Mouse (Mus musculus) lung, postnatal 0 days (tissue): Measurements from ENCODE around the gene Slc7a15. TPM values are rescaled to one million over a fixed set of nuclear protein-coding genes. Genes with fewer than 3 reads are reported as not detected.

Source experiments
- ATAC-seq: fragments of 200-750 bp; cut with Nextera tagmentation; 2 replicates; pipeline ENCODE4 v1.8.0; 2017; ENCODE audit warnings: moderate library complexity
- DNase-seq: peaks from one replicate; pipeline ENCODE4 v3.0.0-alpha.2; 2016; ENCODE audit warnings: low spot score
- H3K27ac ChIP-seq: fragments of 300-500 bp; sonication (generic); 2 replicates; pipeline ENCODE4 v1.5.1; 2014; ENCODE audit warnings: antibody characterized with exemption, mild to moderate bottlenecking, low read length, mixed read lengths
- H3K27me3 ChIP-seq: fragments of 300-500 bp; sonication (generic); replicated peaks from 2 replicates; pipeline ENCODE4 v1.6.1; 2014; ENCODE audit warnings: low read length, mixed read lengths; ENCODE audit not compliant: insufficient read depth
- H3K36me3 ChIP-seq: fragments of 300-500 bp; sonication (generic); 2 replicates; pipeline ENCODE4 v1.6.1; 2014; ENCODE audit warnings: low read length, mixed read lengths; ENCODE audit not compliant: insufficient read depth
- H3K4me1 ChIP-seq: fragments of 300-500 bp; sonication (generic); 2 replicates; pipeline ENCODE4 v1.6.1; 2014; ENCODE audit warnings: antibody characterized with exemption, low read depth, low read length, mixed read lengths; ENCODE audit not compliant: insufficient read depth
- H3K4me2 ChIP-seq: fragments of 300-500 bp; sonication (generic); replicated peaks from 2 replicates; pipeline ENCODE4 v1.6.1; 2014; ENCODE audit warnings: low read depth, mild to moderate bottlenecking, low read length, moderate library complexity, mixed read lengths
- H3K4me3 ChIP-seq: fragments of 300-500 bp; sonication (generic); 2 replicates; pipeline ENCODE4 v1.5.1; 2014; ENCODE audit warnings: low read depth, low read length
- H3K9ac ChIP-seq: fragments of 300-500 bp; sonication (generic); replicated peaks from 2 replicates; pipeline ENCODE4 v1.6.1; 2014; ENCODE audit warnings: low read depth, mild to moderate bottlenecking
- H3K9me3 ChIP-seq: fragments of 300-500 bp; sonication (generic); 2 replicates; pipeline ENCODE4 v1.6.1; 2016; ENCODE audit warnings: low read length, mixed read lengths
- CTCF ChIP-seq: IDR thresholded peaks from 2 replicates; pipeline ENCODE4 v1.5.1; 2016; ENCODE audit warnings: antibody characterized with exemption, mild to moderate bottlenecking
- EP300 ChIP-seq: IDR thresholded peaks from 2 replicates; pipeline ENCODE4 v1.6.1; 2016; ENCODE audit warnings: antibody characterized with exemption, mild to moderate bottlenecking, control low read depth
- WGBS: fragments of 180-500 bp; shearing (Covaris S2); extraction: QIAGEN DNeasy Blood & Tissue Kit; methylation state at CpG from one replicate; pipeline ENCODE4 v1.1.7; 2014; 5-methylcytosine and 5-hydroxymethylcytosine counted together
- polyA plus RNA-seq: library from polyadenylated mRNA; unstranded; fragments of >200 nt; fragmentation: Nextera tagmentation; extraction: Ambion mirVana; gene quantifications from 2 replicates; pipeline ENCODE4 v1.2.1, GENCODE M21; 2015

The Slc7a15 gene
- polyA plus RNA-seq, 1 experiment from 2014 or later, result not detected

GRCm38 (mm10) chr12:8636945-8637344 lies 38.1 kb upstream of the Slc7a15 start:
- Histone ChIP-seq H3K9ac (no peak overlapping the region), H3K9me3 (no peaks in the 10 kb centered on the region), H3K27me3 (no peaks in the 10 kb centered on the region), H3K4me3 (no peak overlapping the region), H3K36me3 (no peaks in the 10 kb centered on the region), H3K4me2 (no peak overlapping the region), H3K27ac (no peak overlapping the region), H3K4me1 (no peaks in the 10 kb centered on the region)
- 0 out of 2 replicates have a peak, but pooled peaks have one; percentile 8 for ATAC-seq
- 82% methylated on average over 14 of the region's 14 CpGs for whole genome bisulfite sequencing
- TF ChIP-seq CTCF, result no peak
- TF ChIP-seq EP300, result no peak
- peak; percentile 70 for DNase-seq

GRCm38 (mm10) chr12:8635546-8635945 lies 36.7 kb upstream of the Slc7a15 start:
- TF ChIP-seq CTCF, result no peak
- TF ChIP-seq EP300, result no peak
- DNase-seq (peak; percentile 18), ATAC-seq (no peak)

GRCm38 (mm10) chr12:8634306-8634705 lies 35.4 kb upstream of the Slc7a15 start:
- WGBS, result 98% methylated on average over 1 of the region's 1 CpGs
- Histone ChIP-seq H3K9me3 (no peaks in the 10 kb centered on the region), H3K36me3 (no peaks in the 10 kb centered on the region), H3K4me2 (no peak overlapping the region), H3K27ac (no peak overlapping the region), H3K4me3 (no peak overlapping the region), H3K27me3 (no peaks in the 10 kb centered on the region), H3K9ac (no peak overlapping the region), H3K4me1 (no peaks in the 10 kb centered on the region)
- ATAC-seq (no peak), DNase-seq (peak; percentile 4)
- TF ChIP-seq EP300 (no peak), CTCF (no peak)

More at GRCm38 (mm10) chr12:8635546-8635945, 36.7 kb upstream of the Slc7a15 start:
- 95% methylated on average over 4 of the region's 4 CpGs for WGBS
- Histone ChIP-seq H3K9me3 (no peaks in the 10 kb centered on the region), H3K4me1 (no peaks in the 10 kb centered on the region), H3K27ac (no peak overlapping the region), H3K4me3 (no peak overlapping the region), H3K4me2 (no peak overlapping the region), H3K27me3 (no peaks in the 10 kb centered on the region), H3K9ac (no peak overlapping the region), H3K36me3 (no peaks in the 10 kb centered on the region)

GRCm38 (mm10) chr12:8632737-8633365 lies 34.0 kb upstream of the Slc7a15 start:
- 87% methylated on average over 2 of the region's 2 CpGs for WGBS
- H3K27me3 ChIP-seq, result no peaks in the 10 kb centered on the region
- no peak overlapping the region for H3K4me3 ChIP-seq
- ATAC-seq (no peak), DNase-seq (peak; percentile 3)
- H3K4me1 ChIP-seq, result no peaks in the 10 kb centered on the region
- no peaks in the 10 kb centered on the region for H3K36me3 ChIP-seq
- no peaks in the 10 kb centered on the region for H3K9me3 ChIP-seq
- H3K4me2 ChIP-seq, result no peak overlapping the region
- no peak overlapping the region for H3K9ac ChIP-seq
- no peak overlapping the region for H3K27ac ChIP-seq
- no peak for TF ChIP-seq CTCF
- no peak for TF ChIP-seq EP300

- Histone ChIP-seq H3K4me3 (no peak overlapping the region), H3K9me3 (no peaks in the 10 kb centered on the region), H3K36me3 (no peaks in the 10 kb centered on the region), H3K9ac (no peak overlapping the region), H3K27ac (no peak overlapping the region), H3K4me1 (no peaks in the 10 kb centered on the region), H3K27me3 (no peaks in the 10 kb centered on the region), H3K4me2 (no peak overlapping the region)
- WGBS, result 94% methylated on average over 1 of the region's 1 CpGs
- TF ChIP-seq CTCF, result no peak
- TF ChIP-seq EP300, result no peak
- ATAC-seq (no peak), DNase-seq (no peak)
Observed at GRCm38 (mm10) chr12:8631691-8632090, 32.8 kb upstream of the Slc7a15 start.

- no peaks in the 10 kb centered on the region for H3K9me3 ChIP-seq
- no peak overlapping the region for H3K27ac ChIP-seq
- peak; percentile 3 for DNase-seq
- no peak overlapping the region for H3K9ac ChIP-seq
- WGBS, result 95% methylated on average over 6 of the region's 6 CpGs
- H3K4me3 ChIP-seq, result no peak overlapping the region
- H3K27me3 ChIP-seq, result no peaks in the 10 kb centered on the region
- no peak overlapping the region for H3K4me2 ChIP-seq
- TF ChIP-seq CTCF, result no peak
- no peak for TF ChIP-seq EP300
- no peaks in the 10 kb centered on the region for H3K4me1 ChIP-seq
- no peaks in the 10 kb centered on the region for H3K36me3 ChIP-seq
- no peak for ATAC-seq
Observed at GRCm38 (mm10) chr12:8629537-8629936, 30.7 kb upstream of the Slc7a15 start.

- WGBS, result 96% methylated on average over 5 of the region's 5 CpGs
- no peaks in the 10 kb centered on the region for H3K9me3 ChIP-seq
- H3K36me3 ChIP-seq, result no peaks in the 10 kb centered on the region
- ATAC-seq (no peak), DNase-seq (no peak)
- no peak overlapping the region for H3K9ac ChIP-seq
- no peak for TF ChIP-seq CTCF
- H3K4me2 ChIP-seq, result no peak overlapping the region
- no peak overlapping the region for H3K4me3 ChIP-seq
- H3K27me3 ChIP-seq, result no peaks in the 10 kb centered on the region
- H3K27ac ChIP-seq, result no peak overlapping the region
- no peaks in the 10 kb centered on the region for H3K4me1 ChIP-seq
Observed at GRCm38 (mm10) chr12:8620678-8621018, 21.8 kb upstream of the Slc7a15 start.
